Mouse (Mus musculus) heart, embryonic 14.5 days (tissue): ENCODE data around the gene Gm49395. TPM values are rescaled to one million over a fixed set of nuclear protein-coding genes. Genes with fewer than 3 reads are reported as not detected.

Experiments
- ATAC-seq: fragments of 200-750 bp; cut with Nextera tagmentation; 2 replicates; pipeline ENCODE4 v1.8.0; 2017; ENCODE audit warnings: low read depth, moderate TSS enrichment; ENCODE audit not compliant: insufficient number of reproducible peaks, insufficient read depth, low FRiP score
- H3K27ac ChIP-seq, 2 experiments: fragments of 200-500 bp in 1 of 2; fragments of 300-500 bp in 1 of 2; sonication (generic) in 1 of 2; replicated peaks in 1 of 2; 2 replicates each; pipeline ENCODE4 v1.5.1; 2012 to 2014; ENCODE audit warnings: low read depth in 2 of 2, low read length in 2 of 2, control low read depth in 1 of 2, mild to moderate bottlenecking in 1 of 2, mixed read lengths in 1 of 2; ENCODE audit not compliant: control insufficient read depth in 1 of 2, insufficient read depth in 1 of 2
- H3K27me3 ChIP-seq: fragments of 300-500 bp; sonication (generic); 2 replicates; pipeline ENCODE4 v1.6.1; 2014; ENCODE audit warnings: mild to moderate bottlenecking, low read length, control low read depth; ENCODE audit not compliant: control insufficient read depth, insufficient read depth
- H3K36me3 ChIP-seq: fragments of 300-500 bp; sonication (generic); 2 replicates; pipeline ENCODE4 v1.6.1; 2014; ENCODE audit warnings: mild to moderate bottlenecking, control low read depth, low read length, mixed read lengths; ENCODE audit not compliant: control insufficient read depth, insufficient read depth
- H3K4me1 ChIP-seq, 2 experiments: fragments of 200-500 bp in 1 of 2; fragments of 300-500 bp in 1 of 2; sonication (generic) in 1 of 2; 2 replicates each; pipeline ENCODE4 v1.6.1; 2012 to 2014; ENCODE audit warnings: low read length in 2 of 2, control low read depth in 1 of 2, mixed read lengths in 1 of 2; ENCODE audit not compliant: control insufficient read depth in 2 of 2, insufficient read depth in 2 of 2
- H3K4me2 ChIP-seq: fragments of 300-500 bp; sonication (generic); 2 replicates; pipeline ENCODE4 v1.6.1; 2014; ENCODE audit warnings: mild to moderate bottlenecking, low read length
- H3K4me3 ChIP-seq, 2 experiments: fragments of 200-500 bp in 1 of 2; fragments of 300-500 bp in 1 of 2; sonication (generic) in 1 of 2; 2 replicates each; pipeline ENCODE4 v1.5.1; 2012 to 2014; ENCODE audit warnings: low read length in 2 of 2, mild to moderate bottlenecking in 2 of 2, control low read depth in 1 of 2, low read depth in 1 of 2, moderate library complexity in 1 of 2; ENCODE audit not compliant: control insufficient read depth in 1 of 2, insufficient read depth in 1 of 2
- H3K9ac ChIP-seq: fragments of 300-500 bp; sonication (generic); 2 replicates; pipeline ENCODE4 v1.6.1; 2014; ENCODE audit warnings: mild to moderate bottlenecking, low read length
- H3K9me3 ChIP-seq: fragments of 300-500 bp; sonication (generic); 2 replicates; pipeline ENCODE4 v1.6.1; 2016; ENCODE audit warnings: low read length, control low read depth; ENCODE audit not compliant: control insufficient read depth
- WGBS: fragments of 180-500 bp; shearing (Covaris S2); extraction: QIAGEN DNeasy Blood & Tissue Kit; methylation state at CpG from one replicate; pipeline ENCODE4 v1.1.7; 2014; 5-methylcytosine and 5-hydroxymethylcytosine counted together
- polyA plus RNA-seq: library from polyadenylated mRNA; unstranded; fragments of >200 nt; fragmentation: Nextera tagmentation; extraction: Ambion mirVana; gene quantifications from 2 replicates; pipeline ENCODE4 v1.2.1, GENCODE M21; 2014

Gene Gm49395
- polyA plus RNA-seq, 1 experiment from 2014 or later, result 8.4 TPM

DNA sequence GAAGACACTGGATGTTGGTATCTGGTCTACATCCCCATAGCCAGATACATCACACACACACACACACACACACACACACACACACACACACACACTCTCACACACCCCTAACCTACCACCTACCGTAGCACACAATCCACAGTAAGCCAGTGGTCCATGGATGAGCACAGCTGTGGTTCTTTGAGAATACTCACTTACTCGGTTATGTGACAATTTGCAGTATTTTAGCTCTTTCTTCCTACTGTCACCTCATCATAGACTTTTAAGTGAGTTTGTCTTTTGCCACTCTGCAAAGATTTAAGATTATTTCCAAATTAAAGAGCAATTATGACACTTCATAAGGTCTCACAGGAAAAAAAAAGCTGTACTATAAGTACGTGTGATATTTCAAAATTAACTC is 16.5 kb upstream of the Gm49395 start:
- Histone ChIP-seq H3K9ac (no peak overlapping the region), H3K4me3 (no peak overlapping the region), H3K4me2 (no peak overlapping the region), H3K9me3 (no peaks in the 10 kb centered on the region), H3K4me1 (no peaks in the 10 kb centered on the region), H3K36me3 (no peaks in the 10 kb centered on the region), H3K27me3 (no peaks in the 10 kb centered on the region), H3K27ac (no peak overlapping the region)
- 84% methylated on average over 3 of the region's 3 CpGs for WGBS
- ATAC-seq, result no peak

DNA sequence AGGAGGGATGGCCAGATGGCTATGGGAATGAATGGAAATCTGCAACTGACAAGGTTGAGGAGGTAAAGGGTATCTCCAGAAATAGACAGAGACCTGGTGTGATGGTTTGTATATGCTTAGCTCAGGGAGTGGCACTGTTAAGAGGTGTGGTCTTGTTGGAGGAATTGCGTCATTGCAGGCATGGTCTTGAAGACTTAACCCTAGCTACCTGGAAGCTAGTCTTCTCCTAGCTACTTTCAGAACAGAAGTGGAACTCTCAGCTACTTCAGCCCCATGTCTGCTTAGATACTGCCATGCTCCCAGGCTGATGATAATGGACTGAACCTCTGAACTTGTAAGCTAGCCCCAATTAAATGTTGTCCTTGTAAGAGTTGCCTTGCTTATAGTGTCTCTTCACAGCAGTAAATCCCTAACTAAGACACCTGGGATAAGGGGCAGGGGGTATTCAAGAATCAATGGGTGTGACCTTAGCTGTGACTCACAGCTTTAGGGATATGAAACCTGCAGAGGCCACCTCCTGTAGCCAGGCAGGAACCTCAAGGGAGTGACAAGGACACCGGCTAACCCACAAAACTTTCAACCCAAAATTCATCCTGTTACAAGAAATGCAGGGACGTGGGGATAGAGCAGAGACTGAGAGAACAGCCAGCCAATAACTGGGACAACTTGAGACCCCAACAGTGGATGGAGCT is 15.4 kb upstream of the Gm49395 start:
- H3K4me1 ChIP-seq, result no peaks in the 10 kb centered on the region
- WGBS, result 78% methylated on average over 3 of the region's 3 CpGs
- no peak overlapping the region for H3K4me2 ChIP-seq
- no peak overlapping the region for H3K4me3 ChIP-seq
- no peaks in the 10 kb centered on the region for H3K27me3 ChIP-seq
- ATAC-seq, result no peak
- no peaks in the 10 kb centered on the region for H3K9me3 ChIP-seq
- no peak overlapping the region for H3K9ac ChIP-seq
- no peak overlapping the region for H3K27ac ChIP-seq
- H3K36me3 ChIP-seq, result no peaks in the 10 kb centered on the region

- WGBS, result 77% methylated on average over 4 of the region's 4 CpGs
- ATAC-seq, result no peak
- no peak overlapping the region for H3K4me2 ChIP-seq
- H3K9me3 ChIP-seq, result no peaks in the 10 kb centered on the region
- H3K36me3 ChIP-seq, result no peaks in the 10 kb centered on the region
- H3K9ac ChIP-seq, result no peak overlapping the region
- no peaks in the 10 kb centered on the region for H3K4me1 ChIP-seq
- no peak overlapping the region for H3K27ac ChIP-seq
- H3K4me3 ChIP-seq, result no peak overlapping the region
- H3K27me3 ChIP-seq, result no peaks in the 10 kb centered on the region
These were observed 7.9 kb upstream of the Gm49395 start for GRCm38 (mm10) chr13:115109628-115110027.

- Histone ChIP-seq H3K36me3 (no peaks in the 10 kb centered on the region), H3K27ac (no peak overlapping the region), H3K27me3 (no peaks in the 10 kb centered on the region), H3K4me1 (peaks cover 2 to 4% of the 10 kb centered on the region in 2 experiments; a peak in 3 of 4 replicates), H3K4me3 (no peak overlapping the region), H3K9me3 (no peaks in the 10 kb centered on the region), H3K4me2 (no peak overlapping the region), H3K9ac (no peak overlapping the region)
- ATAC-seq, result no peak
- 59% methylated on average over 8 of the region's 8 CpGs for WGBS
These were observed 5.7 kb upstream of the Gm49395 start for GRCm38 (mm10) chr13:115107436-115107835.

- Histone ChIP-seq H3K27me3 (no peaks in the 10 kb centered on the region), H3K9ac (no peak overlapping the region), H3K27ac (no peak overlapping the region), H3K9me3 (no peaks in the 10 kb centered on the region), H3K4me1 (peaks cover 2 to 4% of the 10 kb centered on the region in 2 experiments; a peak in 3 of 4 replicates), H3K4me2 (no peak overlapping the region), H3K36me3 (no peaks in the 10 kb centered on the region), H3K4me3 (no peak overlapping the region)
- WGBS, result 81% methylated on average over 10 of the region's 10 CpGs
- no peak for ATAC-seq
These were observed 4.5 kb upstream of the Gm49395 start for GRCm38 (mm10) chr13:115106183-115106582.

DNA sequence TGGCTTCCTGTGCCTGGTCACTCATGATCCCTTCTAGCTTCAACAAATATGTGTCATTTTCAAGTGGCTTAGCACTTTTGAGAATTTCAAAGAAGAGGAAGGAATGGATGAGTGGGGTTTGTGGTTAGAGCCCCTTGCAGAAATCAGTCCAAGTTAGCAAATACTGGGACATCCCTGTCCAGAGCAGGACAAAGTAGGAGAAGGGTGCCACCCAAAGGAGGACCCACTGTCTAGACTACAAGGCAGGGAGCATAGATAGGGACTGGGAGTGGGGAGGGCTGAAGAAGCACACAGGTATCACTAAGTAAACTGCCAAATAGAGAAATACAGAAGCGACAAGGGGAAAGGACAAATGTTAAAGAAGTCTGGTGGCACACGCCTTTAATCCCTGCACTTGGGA is 1.0 kb upstream of the Gm49395 start:
- Histone ChIP-seq H3K4me3 (no peak overlapping the region; a peak in 1 of 4 replicates), H3K9ac (no peak overlapping the region), H3K27me3 (no peaks in the 10 kb centered on the region), H3K9me3 (no peaks in the 10 kb centered on the region), H3K27ac (no peak overlapping the region; a peak in 1 of 4 replicates), H3K4me1 (peaks cover 6 to 16% of the 10 kb centered on the region in 2 experiments), H3K4me2 (peak overlapping the region; percentile 82), H3K36me3 (no peaks in the 10 kb centered on the region)
- WGBS, result 95% methylated on average over 2 of the region's 2 CpGs
- ATAC-seq, result no peak

DNA sequence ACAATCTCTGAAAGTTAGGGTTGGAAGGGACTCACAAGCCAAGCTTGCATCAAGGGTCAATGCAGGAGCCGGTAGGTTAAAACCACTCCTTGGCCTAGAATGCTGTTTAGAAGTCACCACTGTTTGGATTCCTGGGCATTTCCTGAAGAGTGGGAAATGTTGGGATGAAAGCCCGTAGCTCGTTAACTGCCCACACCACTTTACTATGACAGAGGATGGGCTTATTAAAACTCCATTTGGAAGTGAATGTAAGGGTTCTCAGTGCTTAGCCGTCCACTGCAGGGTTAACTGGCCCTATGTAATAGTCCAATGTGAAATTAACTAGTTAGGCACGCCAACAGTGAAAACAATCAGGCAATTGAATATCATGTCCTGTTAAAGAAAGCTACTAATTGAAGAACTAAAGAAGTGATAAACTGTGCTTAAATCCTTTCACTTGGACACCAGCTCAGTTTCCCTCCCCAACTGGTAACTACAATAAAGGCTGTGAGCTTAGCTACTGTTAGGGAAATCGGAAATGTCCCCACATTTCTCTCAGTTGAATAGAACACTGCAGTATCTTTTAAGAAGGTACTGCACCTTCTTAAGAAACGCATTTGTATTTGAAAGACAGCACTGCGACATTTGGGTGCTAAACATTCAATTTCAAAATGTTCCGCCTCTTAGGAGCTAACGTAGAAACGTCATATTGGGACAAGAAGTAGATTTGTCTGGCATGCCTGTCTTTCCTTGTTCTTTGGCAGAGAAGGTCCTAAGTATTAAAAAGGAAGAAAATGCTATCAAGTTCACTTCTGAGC is 1.1 kb downstream of the Gm49395 start:
- Histone ChIP-seq H3K9ac (peak overlapping the region; percentile 89), H3K4me1 (peaks cover 10 to 32% of the 10 kb centered on the region in 2 experiments), H3K27me3 (no peaks in the 10 kb centered on the region), H3K36me3 (no peaks in the 10 kb centered on the region), H3K27ac (peak overlapping the region; percentile 94 to 95), H3K9me3 (no peaks in the 10 kb centered on the region), H3K4me2 (peak overlapping the region; percentile 82), H3K4me3 (peak overlapping the region; percentile 82 to 84)
- ATAC-seq, result no peak
- WGBS, result 11% methylated on average over 11 of the region's 11 CpGs
